Mouse (Mus musculus) CH12.LX (cell line): ENCODE data around the gene Prokr2. TPM values are rescaled to one million over a fixed set of nuclear protein-coding genes. Genes with fewer than 3 reads are reported as not detected.

Experiments
- DNase-seq: peaks from one replicate; pipeline ENCODE4 v3.0.0-alpha.2; 2013; ENCODE audit errors: extremely low read depth
- H3K27ac ChIP-seq: 2 replicates; pipeline ENCODE4 v1.5.1; 2012; ENCODE audit warnings: low read depth, mild to moderate bottlenecking, control low read depth, moderate library complexity; ENCODE audit not compliant: insufficient read depth
- H3K27me3 ChIP-seq: replicated peaks from 2 replicates; pipeline ENCODE3; 2012; ENCODE audit warnings: inconsistent platforms
- H3K36me3 ChIP-seq, 2 experiments: replicated peaks in 1 of 2; 2 replicates each; pipeline versions ENCODE3 to v1.6.1; 2012; ENCODE audit warnings: inconsistent platforms in 1 of 2, low read length in 1 of 2, mild to moderate bottlenecking in 1 of 2, mixed read lengths in 1 of 2, moderate library complexity in 1 of 2; ENCODE audit not compliant: control insufficient read depth in 1 of 2, insufficient read depth in 1 of 2
- H3K4me1 ChIP-seq, 2 experiments: 2 replicates each; pipeline ENCODE4 v1.6.1; 2012; ENCODE audit warnings: inconsistent platforms in 1 of 2, moderate library complexity in 1 of 2; ENCODE audit not compliant: insufficient read depth in 2 of 2, control insufficient read depth in 1 of 2
- H3K4me2 ChIP-seq: 2 replicates; pipeline ENCODE4 v1.6.1; 2012; ENCODE audit warnings: low read depth, mild to moderate bottlenecking, control low read depth; ENCODE audit not compliant: poor library complexity, insufficient read depth, severe bottlenecking
- H3K4me3 ChIP-seq, 3 experiments: fragments of 150-350 bp in 1 of 3; sonication (generic) in 1 of 3; replicated peaks in 1 of 3; 2 replicates each; pipeline versions ENCODE3 to v1.5.1; 2011 to 2012; ENCODE audit warnings: low read depth in 2 of 3, low read length in 2 of 3, mild to moderate bottlenecking in 2 of 3, moderate library complexity in 2 of 3, control low read depth in 1 of 3, improper control_type of control experiment in 1 of 3, inconsistent platforms in 1 of 3, mixed read lengths in 1 of 3; ENCODE audit not compliant: poor library complexity in 1 of 3
- H3K79me2 ChIP-seq: replicated peaks from 2 replicates; pipeline ENCODE4 v1.6.1; 2012; ENCODE audit warnings: mild to moderate bottlenecking, moderate library complexity; ENCODE audit not compliant: control insufficient read depth, poor library complexity, insufficient read depth, severe bottlenecking; ENCODE audit errors: extremely low read depth
- H3K9ac ChIP-seq: 2 replicates; pipeline ENCODE4 v1.6.1; 2012; ENCODE audit warnings: low read depth, mild to moderate bottlenecking, control low read depth, moderate library complexity; ENCODE audit not compliant: insufficient read depth
- H3K9me3 ChIP-seq: replicated peaks from 2 replicates; pipeline ENCODE3; 2012; ENCODE audit warnings: low read length, inconsistent platforms, mixed read lengths
- CHD2 ChIP-seq: IDR thresholded peaks from 2 replicates; pipeline ENCODE4 v1.6.1; 2011; ENCODE audit warnings: low read length, improper control_type of control experiment
- CTCF ChIP-seq, 2 experiments: IDR thresholded peaks in 1 of 2; conservative IDR thresholded peaks in 1 of 2; 2 replicates each; pipeline ENCODE4 v1.5.1; 2011 to 2012; ENCODE audit warnings: low read depth in 2 of 2, low read length in 2 of 2, improper control_type of control experiment in 1 of 2, inconsistent platforms in 1 of 2, mild to moderate bottlenecking in 1 of 2, moderate library complexity in 1 of 2
- ELF1 ChIP-seq: IDR thresholded peaks from 2 replicates; pipeline ENCODE4 v1.6.1; 2014; ENCODE audit warnings: low read depth, mild to moderate bottlenecking, inconsistent platforms, low read length, improper control_type of control experiment
- ETS1 ChIP-seq: conservative IDR thresholded peaks from 2 replicates; pipeline ENCODE4 v1.6.1; 2012; ENCODE audit warnings: low read depth, mild to moderate bottlenecking, inconsistent platforms, low read length, improper control_type of control experiment, moderate library complexity
- GABPA ChIP-seq: IDR thresholded peaks from 2 replicates; pipeline ENCODE4 v1.6.1; 2012; ENCODE audit warnings: low read depth, low read length, improper control_type of control experiment, inconsistent platforms; ENCODE audit not compliant: insufficient replicate concordance
- HCFC1 ChIP-seq: IDR thresholded peaks from 2 replicates; pipeline ENCODE4 v1.6.1; 2012; ENCODE audit warnings: low read depth, mild to moderate bottlenecking, inconsistent platforms, low read length, improper control_type of control experiment
- JUN ChIP-seq: IDR thresholded peaks from 2 replicates; pipeline ENCODE4 v1.6.1; 2011; ENCODE audit warnings: low read depth, mild to moderate bottlenecking, low read length, improper control_type of control experiment, moderate library complexity; ENCODE audit not compliant: insufficient read depth
- MAFK ChIP-seq: IDR thresholded peaks from 2 replicates; pipeline ENCODE4 v1.6.1; 2011; ENCODE audit warnings: low read length, improper control_type of control experiment; ENCODE audit not compliant: insufficient replicate concordance
- MAZ ChIP-seq: IDR thresholded peaks from 2 replicates; pipeline ENCODE4 v1.6.1; 2012; ENCODE audit warnings: low read depth, mild to moderate bottlenecking, inconsistent platforms, low read length, improper control_type of control experiment, moderate library complexity
- MXI1 ChIP-seq: IDR thresholded peaks from 2 replicates; pipeline ENCODE4 v1.6.1; 2011; ENCODE audit warnings: mild to moderate bottlenecking, low read depth, low read length, improper control_type of control experiment
- MYC ChIP-seq: IDR thresholded peaks from 2 replicates; pipeline ENCODE4 v1.6.1; 2011; ENCODE audit warnings: low read depth, mild to moderate bottlenecking, improper control_type of control experiment, low read length
- NELFE ChIP-seq: IDR thresholded peaks from 2 replicates; pipeline ENCODE4 v1.6.1; 2011; ENCODE audit warnings: low read depth, low read length, improper control_type of control experiment
- PAX5 ChIP-seq: IDR thresholded peaks from 2 replicates; pipeline ENCODE4 v1.6.1; 2012; ENCODE audit warnings: low read length, inconsistent platforms, mixed read lengths
- RAD21 ChIP-seq: IDR thresholded peaks from 2 replicates; pipeline ENCODE4 v1.6.1; 2011; ENCODE audit warnings: low read depth, mild to moderate bottlenecking, low read length, improper control_type of control experiment, moderate library complexity
- SIN3A ChIP-seq: IDR thresholded peaks from 2 replicates; pipeline ENCODE4 v1.6.1; 2012; ENCODE audit warnings: low read length, improper control_type of control experiment, inconsistent platforms
- SMC3 ChIP-seq: IDR thresholded peaks from 2 replicates; pipeline ENCODE4 v1.6.1; 2011; ENCODE audit warnings: low read depth, low read length, improper control_type of control experiment
- TBP ChIP-seq: conservative IDR thresholded peaks from 2 replicates; pipeline ENCODE4 v1.6.1; 2011; ENCODE audit warnings: low read depth, low read length, improper control_type of control experiment
- TCF12 ChIP-seq: IDR thresholded peaks from 2 replicates; pipeline ENCODE4 v1.6.1; 2014; ENCODE audit warnings: low read depth, mild to moderate bottlenecking, inconsistent platforms, low read length, improper control_type of control experiment
- UBTF ChIP-seq: IDR thresholded peaks from 2 replicates; pipeline ENCODE4 v1.6.1; 2012; ENCODE audit warnings: low read depth, mild to moderate bottlenecking, inconsistent platforms, low read length, improper control_type of control experiment, moderate library complexity
- USF1 ChIP-seq: IDR thresholded peaks from 2 replicates; pipeline ENCODE4 v1.6.1; 2014; ENCODE audit warnings: low read depth, mild to moderate bottlenecking, inconsistent platforms, low read length, improper control_type of control experiment
- USF2 ChIP-seq: conservative IDR thresholded peaks from 2 replicates; pipeline ENCODE4 v1.6.1; 2011; ENCODE audit warnings: low read depth, low read length, improper control_type of control experiment
- ZC3H11A ChIP-seq: IDR thresholded peaks from 2 replicates; pipeline ENCODE4 v1.6.1; 2012; ENCODE audit warnings: low read depth, mild to moderate bottlenecking, inconsistent platforms, low read length, improper control_type of control experiment
- ZKSCAN1 ChIP-seq: IDR thresholded peaks from 2 replicates; pipeline ENCODE4 v1.6.1; 2012; ENCODE audit warnings: low read depth, inconsistent platforms, low read length, improper control_type of control experiment, borderline replicate concordance
- dilution Hi-C: fragments of 300-500 bp; cut with MboI; formaldehyde crosslinking; loops from 2 replicates; pipeline ENCODE4 v1.14.3; 2020; ENCODE audit warnings: low sequenced_read_pairs; ENCODE audit not compliant: extremely low pct_unique_long_range_greater_than_20kb, extremely low pct_ligation_motif_present
- in situ Hi-C: fragments of 300-500 bp; cut with MboI; formaldehyde crosslinking; loops from 3 replicates; pipeline ENCODE4 v1.14.3; 2019; ENCODE audit warnings: low sequenced_read_pairs, low pct_ligation_motif_present, low pct_unique_long_range_greater_than_20kb, mixed read lengths
- polyA plus RNA-seq: library from polyadenylated mRNA; unstranded; fragments of >175 nt; gene quantifications from 2 replicates; pipeline ENCODE4 v1.2.1, GENCODE M21; 2012; ENCODE audit warnings: low read depth; ENCODE audit not compliant: insufficient read length
- total RNA-seq, 2 experiments: library from RNA; depleted of rRNA; stranded (reverse); fragments of 300-350 nt in 1 of 2; fragments of >200 nt in 1 of 2; gene quantifications; 2 replicates each; pipeline ENCODE4 v1.2.3; 2012 to 2014

Gene Prokr2
- total and polyA plus RNA-seq, 3 experiments = 0.04 TPM; not detected in 2

- H3K27ac ChIP-seq = no peak overlapping the region
Observed at GRCm38 (mm10) chr2:132375721-132376120, 9.5 kb downstream of the Prokr2 start.

GRCm38 (mm10) chr2:132375135-132375534 lies 10.1 kb downstream of the Prokr2 start:
- no peaks in the 10 kb centered on the region for H3K9me3 ChIP-seq
- no peak overlapping the region for H3K27ac ChIP-seq
- dilution Hi-C loops (no loop called here), in situ Hi-C loops (no loop called here)
- H3K79me2 ChIP-seq = no peaks in the 10 kb centered on the region
- no peak overlapping the region for H3K9ac ChIP-seq
- TF ChIP-seq JUN (no peak), RAD21 (no peak), CTCF (conservative IDR thresholded peaks at IDR 0.05 in 1 of 2, IDR thresholded peaks at IDR 0.05 in 1 of 2; ENCODE audit: low read depth in 2 of 2, low read length in 2 of 2) (no peak), PAX5 (no peak), SMC3 (no peak), TBP (no peak), CHD2 (no peak), TCF12 (no peak), ELF1 (no peak), MYC (no peak), UBTF (no peak), MXI1 (no peak), USF2 (no peak), MAZ (no peak), GABPA (no peak), MAFK (no peak)
- no peak overlapping the region for H3K4me2 ChIP-seq
- peaks cover 15 to 31% of the 10 kb centered on the region in 2 experiments for H3K4me1 ChIP-seq
- no peaks in the 10 kb centered on the region for H3K27me3 ChIP-seq
- H3K36me3 ChIP-seq = no peaks in the 10 kb centered on the region
- H3K4me3 ChIP-seq = no peak overlapping the region
- DNase-seq = no peak

More at GRCm38 (mm10) chr2:132375721-132376120, 9.5 kb downstream of the Prokr2 start:
- Histone ChIP-seq H3K36me3 (no peaks in the 10 kb centered on the region), H3K9ac (no peak overlapping the region), H3K9me3 (no peaks in the 10 kb centered on the region), H3K79me2 (no peaks in the 10 kb centered on the region), H3K4me3 (no peak overlapping the region), H3K4me2 (no peak overlapping the region), H3K27me3 (no peaks in the 10 kb centered on the region), H3K4me1 (peaks cover 15 to 35% of the 10 kb centered on the region in 2 experiments)
- dilution Hi-C loops (no loop called here), in situ Hi-C loops (no loop called here)
- TF ChIP-seq CHD2 (no peak), MAZ (no peak), NELFE (no peak), USF1 (no peak), JUN (no peak), TCF12 (no peak), CTCF (conservative IDR thresholded peaks at IDR 0.05 in 1 of 2, IDR thresholded peaks at IDR 0.05 in 1 of 2; ENCODE audit: low read depth in 2 of 2, low read length in 2 of 2) (no peak), SMC3 (no peak), ETS1 (no peak), RAD21 (no peak), HCFC1 (no peak), ZC3H11A (no peak), USF2 (no peak), ZKSCAN1 (no peak), TBP (no peak), SIN3A (no peak)
- DNase-seq = no peak
